Mouse (Mus musculus) hindbrain, embryonic 15.5 days (tissue): Measurements from ENCODE around the gene Itgb3bp. TPM values are rescaled to one million over a fixed set of nuclear protein-coding genes. Genes with fewer than 3 reads are reported as not detected.

Source experiments
- ATAC-seq: fragments of 200-750 bp; cut with Nextera tagmentation; 2 replicates; pipeline ENCODE4 v1.8.0; 2017; ENCODE audit warnings: low read depth, moderate number of reproducible peaks, moderate TSS enrichment; ENCODE audit not compliant: low FRiP score
- H3K27ac ChIP-seq: fragments of 300-500 bp; sonication (generic); replicated peaks from 2 replicates; pipeline ENCODE4 v1.5.1; 2015; ENCODE audit warnings: mild to moderate bottlenecking, inconsistent platforms
- H3K27me3 ChIP-seq: fragments of 300-500 bp; sonication (generic); 2 replicates; pipeline ENCODE4 v1.6.1; 2015; ENCODE audit warnings: control low read depth, inconsistent platforms
- H3K36me3 ChIP-seq: fragments of 300-500 bp; sonication (generic); 2 replicates; pipeline ENCODE4 v1.6.1; 2015; ENCODE audit warnings: control low read depth, inconsistent platforms
- H3K4me1 ChIP-seq: fragments of 300-500 bp; sonication (generic); replicated peaks from 2 replicates; pipeline ENCODE4 v1.6.1; 2015; ENCODE audit warnings: control low read depth, inconsistent platforms
- H3K4me2 ChIP-seq: fragments of 300-500 bp; sonication (generic); 2 replicates; pipeline ENCODE4 v1.6.1; 2015; ENCODE audit warnings: moderate library complexity, mild to moderate bottlenecking, inconsistent platforms
- H3K4me3 ChIP-seq: fragments of 300-500 bp; sonication (generic); 2 replicates; pipeline ENCODE4 v1.5.1; 2015; ENCODE audit warnings: mild to moderate bottlenecking, inconsistent platforms
- H3K9ac ChIP-seq: fragments of 300-500 bp; sonication (generic); 2 replicates; pipeline ENCODE4 v1.6.1; 2015; ENCODE audit warnings: inconsistent platforms
- H3K9me3 ChIP-seq: fragments of 300-500 bp; sonication (generic); 2 replicates; pipeline ENCODE4 v1.6.1; 2016; ENCODE audit warnings: control low read depth, inconsistent platforms
- WGBS: fragments of 180-500 bp; shearing (Covaris S2); methylation state at CpG from one replicate; pipeline ENCODE4 v1.1.7; 2015; 5-methylcytosine and 5-hydroxymethylcytosine counted together
- polyA plus RNA-seq: library from polyadenylated mRNA; unstranded; fragments of >200 nt; fragmentation: Nextera tagmentation; extraction: Ambion mirVana; gene quantifications from 2 replicates; pipeline ENCODE4 v1.2.1, GENCODE M21; 2015

Itgb3bp gene
- polyA plus RNA-seq, 1 experiment from 2014 or later = 14.5 TPM

DNA sequence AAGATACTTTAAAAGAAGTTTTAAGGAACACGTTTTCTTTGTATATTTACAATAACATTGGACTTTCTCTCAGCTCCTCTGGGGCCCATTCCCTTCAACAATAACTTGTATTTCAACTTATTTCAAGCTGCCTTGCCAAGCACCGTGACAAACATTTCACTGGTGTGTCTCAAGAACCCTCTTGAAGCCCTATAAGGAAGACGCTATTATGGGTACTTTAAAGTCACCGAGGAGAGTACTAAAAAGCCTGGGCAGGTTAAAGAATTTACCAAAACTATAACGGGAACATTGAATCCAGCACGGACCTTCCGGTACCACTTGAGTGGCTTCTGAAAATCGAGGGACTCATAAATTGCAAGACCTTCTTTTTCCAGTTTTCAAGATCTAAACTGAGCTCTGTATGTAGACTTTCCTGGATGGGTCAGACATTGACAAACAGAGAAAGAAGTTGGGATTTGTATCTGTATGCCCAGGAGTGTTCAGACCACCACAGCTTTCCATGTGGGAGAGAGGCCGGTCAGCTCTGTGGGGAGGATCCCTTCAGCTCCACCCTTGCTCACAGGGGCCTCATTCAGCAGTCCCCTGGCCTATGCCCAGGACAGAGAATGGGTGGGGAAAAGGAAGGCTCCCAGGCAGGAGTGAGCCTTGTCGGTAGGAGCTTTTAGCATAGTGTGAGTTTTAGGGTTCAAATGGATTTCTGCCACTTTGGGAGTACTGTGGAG, 1.1 kb upstream of the Itgb3bp start:
- Histone ChIP-seq H3K9ac (no peak overlapping the region), H3K4me1 (peaks cover 19% of the 10 kb centered on the region), H3K9me3 (no peaks in the 10 kb centered on the region), H3K36me3 (no peaks in the 10 kb centered on the region), H3K27ac (0 out of 2 replicates have a peak overlapping the region, but pooled peaks have one; percentile 5), H3K4me3 (peak overlapping the region; percentile 58), H3K27me3 (no peaks in the 10 kb centered on the region), H3K4me2 (peak overlapping the region; percentile 82)
- ATAC-seq = no peak
- WGBS = 52% methylated on average over 10 of the region's 10 CpGs

DNA sequence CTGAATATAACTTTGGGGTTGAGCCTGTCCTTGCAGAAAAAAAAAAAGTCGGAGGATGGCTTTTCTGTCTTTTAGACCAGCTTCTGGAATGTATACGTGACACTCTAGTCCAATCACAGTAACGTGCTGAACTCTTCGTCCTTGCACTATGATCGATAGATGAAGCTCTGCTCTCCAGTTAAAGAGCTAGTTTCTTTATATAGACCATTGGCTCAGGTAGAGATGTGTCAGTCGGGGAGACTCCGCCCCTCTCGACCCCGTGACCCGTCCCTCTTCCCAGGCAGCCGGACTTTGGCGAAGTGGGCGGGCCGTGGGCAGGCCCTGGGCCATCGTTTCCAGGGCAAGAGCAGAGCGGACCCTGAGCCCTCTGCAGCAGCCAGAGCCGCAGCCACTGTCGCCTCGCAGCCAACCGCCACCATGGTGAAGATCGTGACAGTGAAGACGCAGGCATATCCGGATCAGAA, 432 bp downstream of the Itgb3bp start, which contains the start of gene Pgm1:
Pgm1 (plus strand) TSS at position 266 of the 464 bp plus-strand sequence.
- WGBS = 3% methylated on average over 23 of the region's 23 CpGs
- Histone ChIP-seq H3K4me2 (peak within 1 kb of the TSS; percentile 82), H3K9me3 (no peaks in the 10 kb centered on the region), H3K36me3 (no peaks in the 10 kb centered on the region), H3K27ac (peak within 1 kb of the TSS; percentile 93), H3K9ac (peak within 1 kb of the TSS; percentile 78), H3K4me1 (peaks cover 19% of the 10 kb centered on the region), H3K4me3 (peak within 1 kb of the TSS; percentile 58), H3K27me3 (no peaks in the 10 kb centered on the region)
- peak; percentile 91 for ATAC-seq

DNA sequence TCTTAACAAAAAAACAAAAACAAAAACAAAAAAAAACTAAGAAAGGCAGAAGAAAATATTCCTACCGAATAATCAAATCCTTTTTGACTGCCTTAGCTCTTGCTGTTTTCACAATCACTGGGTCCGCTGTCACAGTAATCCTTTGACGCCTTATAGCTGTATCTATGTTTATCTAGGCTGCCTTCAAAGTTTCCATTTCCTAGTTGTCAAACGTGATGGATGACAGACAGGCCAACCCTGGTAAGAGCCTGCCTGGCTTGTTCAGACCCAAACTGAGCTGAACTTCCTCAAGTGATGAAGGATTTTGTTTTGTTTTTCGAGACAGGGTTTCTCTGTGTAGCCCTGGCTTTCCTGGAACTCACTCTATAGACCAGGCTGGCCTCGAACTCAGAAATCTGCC, 1.1 kb downstream of the Itgb3bp start:
- no peak for ATAC-seq
- Histone ChIP-seq H3K9ac (no peak overlapping the region), H3K4me3 (no peak overlapping the region), H3K4me1 (peaks cover 19% of the 10 kb centered on the region), H3K4me2 (peak overlapping the region; percentile 82), H3K27ac (no peak overlapping the region), H3K36me3 (no peaks in the 10 kb centered on the region), H3K9me3 (no peaks in the 10 kb centered on the region), H3K27me3 (no peaks in the 10 kb centered on the region)
- WGBS = 80% methylated on average over 6 of the region's 6 CpGs

DNA sequence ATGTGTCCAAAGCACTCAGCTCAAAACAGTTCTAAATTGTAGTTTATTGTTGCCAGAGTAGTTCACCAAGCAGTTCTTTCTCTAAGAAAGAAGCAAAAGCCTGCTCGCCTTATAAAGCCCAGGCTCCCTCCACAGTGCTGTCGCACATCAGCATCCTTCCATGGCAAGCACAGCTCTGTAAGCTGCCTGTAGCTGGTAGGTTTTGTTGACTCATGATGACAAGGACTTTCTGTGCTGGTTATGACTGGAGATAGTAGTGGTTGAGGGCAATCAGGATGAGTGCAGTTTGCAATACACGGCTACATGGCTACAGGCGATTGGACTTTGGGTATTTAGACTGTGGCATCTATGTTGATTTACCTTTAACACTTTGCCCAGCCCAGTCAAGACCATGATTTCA, 3.2 kb downstream of the Itgb3bp start:
- H3K4me2 ChIP-seq = no peak overlapping the region
- no peaks in the 10 kb centered on the region for H3K9me3 ChIP-seq
- ATAC-seq = no peak
- 94% methylated on average over 4 of the region's 4 CpGs for WGBS
- no peak overlapping the region for H3K27ac ChIP-seq
- no peak overlapping the region for H3K9ac ChIP-seq
- H3K36me3 ChIP-seq = no peaks in the 10 kb centered on the region
- no peaks in the 10 kb centered on the region for H3K27me3 ChIP-seq
- H3K4me1 ChIP-seq = peaks cover 14% of the 10 kb centered on the region
- H3K4me3 ChIP-seq = no peak overlapping the region

DNA sequence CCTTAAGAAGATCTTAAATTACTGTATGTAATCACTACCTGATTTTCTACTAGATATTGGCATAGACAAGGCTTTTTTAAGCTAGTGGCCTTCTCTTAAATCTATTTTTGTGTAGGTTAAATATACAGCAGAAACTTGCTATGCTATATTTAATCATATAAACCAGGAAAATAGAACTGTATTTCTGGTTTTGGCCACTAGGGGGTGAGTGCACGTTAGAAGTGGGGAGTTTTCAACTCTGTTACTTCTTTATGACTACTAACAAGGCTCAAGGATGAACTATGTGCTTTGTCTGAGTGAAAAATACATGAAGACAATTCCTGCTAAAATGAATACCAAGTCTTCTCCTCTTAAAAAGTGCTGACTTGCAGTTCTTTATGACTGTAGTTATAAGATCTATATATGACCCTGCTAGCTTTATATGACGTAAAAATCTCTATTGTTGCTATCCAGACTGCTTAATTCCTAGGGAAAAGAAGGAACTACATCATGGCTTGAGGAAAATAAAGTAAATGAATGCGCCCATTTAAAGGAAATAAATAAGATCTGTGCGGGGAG, 15.6 kb downstream of the Itgb3bp start:
- no peak overlapping the region for H3K9ac ChIP-seq
- H3K36me3 ChIP-seq = no peaks in the 10 kb centered on the region
- H3K4me1 ChIP-seq = no peaks in the 10 kb centered on the region
- no peak overlapping the region for H3K4me3 ChIP-seq
- no peak overlapping the region for H3K4me2 ChIP-seq
- ATAC-seq = no peak
- H3K27ac ChIP-seq = no peak overlapping the region
- no peaks in the 10 kb centered on the region for H3K9me3 ChIP-seq
- 69% methylated on average over 4 of the region's 4 CpGs for WGBS
- H3K27me3 ChIP-seq = no peaks in the 10 kb centered on the region

DNA sequence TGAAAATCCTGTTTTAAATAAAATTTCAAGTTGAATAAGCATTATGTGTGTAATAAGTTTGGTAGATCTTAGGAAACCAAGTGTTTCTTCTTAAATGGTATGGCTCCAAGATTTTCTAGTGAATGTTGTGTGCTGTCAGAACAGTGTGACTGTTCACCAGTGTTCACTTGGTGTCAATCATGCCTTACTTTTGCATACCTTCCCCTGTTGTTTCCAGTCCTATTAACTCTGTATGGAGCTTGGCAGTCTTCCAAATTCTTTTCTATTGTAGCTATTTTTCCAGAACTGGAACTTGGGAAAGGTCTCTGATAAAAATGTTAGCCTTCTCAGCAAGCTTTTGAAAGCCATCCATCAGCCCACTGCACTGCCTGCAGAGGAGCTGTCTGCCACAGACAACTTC, 47.2 kb downstream of the Itgb3bp start:
- Histone ChIP-seq H3K27ac (no peak overlapping the region), H3K4me1 (no peaks in the 10 kb centered on the region), H3K9ac (no peak overlapping the region), H3K27me3 (no peaks in the 10 kb centered on the region), H3K4me3 (no peak overlapping the region), H3K36me3 (no peaks in the 10 kb centered on the region), H3K9me3 (no peaks in the 10 kb centered on the region), H3K4me2 (no peak overlapping the region)
- no peak for ATAC-seq

DNA sequence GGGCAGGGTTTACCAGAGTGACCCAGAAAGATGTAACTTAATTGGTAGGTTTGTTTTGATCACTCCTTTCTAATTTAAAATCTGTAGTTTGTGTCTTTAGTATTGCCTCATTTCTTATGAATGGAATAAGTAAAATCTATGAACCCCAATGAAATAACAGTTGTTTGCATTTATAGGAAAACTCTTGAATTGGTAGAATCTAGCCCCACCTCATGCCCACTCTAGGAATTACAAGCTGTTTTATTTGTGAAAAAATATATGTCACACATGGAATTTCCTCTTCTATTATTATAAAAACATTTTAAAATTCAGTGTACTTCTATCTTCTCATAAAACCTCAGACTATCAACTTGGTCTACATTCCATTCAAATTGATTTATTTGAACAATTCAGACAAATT, 47.7 kb downstream of the Itgb3bp start:
- H3K27ac ChIP-seq = no peak overlapping the region
- no peak overlapping the region for H3K9ac ChIP-seq
- no peaks in the 10 kb centered on the region for H3K4me1 ChIP-seq
- no peaks in the 10 kb centered on the region for H3K36me3 ChIP-seq
- H3K9me3 ChIP-seq = no peaks in the 10 kb centered on the region
- no peak overlapping the region for H3K4me2 ChIP-seq
- ATAC-seq = no peak
- no peak overlapping the region for H3K4me3 ChIP-seq
- H3K27me3 ChIP-seq = no peaks in the 10 kb centered on the region

DNA sequence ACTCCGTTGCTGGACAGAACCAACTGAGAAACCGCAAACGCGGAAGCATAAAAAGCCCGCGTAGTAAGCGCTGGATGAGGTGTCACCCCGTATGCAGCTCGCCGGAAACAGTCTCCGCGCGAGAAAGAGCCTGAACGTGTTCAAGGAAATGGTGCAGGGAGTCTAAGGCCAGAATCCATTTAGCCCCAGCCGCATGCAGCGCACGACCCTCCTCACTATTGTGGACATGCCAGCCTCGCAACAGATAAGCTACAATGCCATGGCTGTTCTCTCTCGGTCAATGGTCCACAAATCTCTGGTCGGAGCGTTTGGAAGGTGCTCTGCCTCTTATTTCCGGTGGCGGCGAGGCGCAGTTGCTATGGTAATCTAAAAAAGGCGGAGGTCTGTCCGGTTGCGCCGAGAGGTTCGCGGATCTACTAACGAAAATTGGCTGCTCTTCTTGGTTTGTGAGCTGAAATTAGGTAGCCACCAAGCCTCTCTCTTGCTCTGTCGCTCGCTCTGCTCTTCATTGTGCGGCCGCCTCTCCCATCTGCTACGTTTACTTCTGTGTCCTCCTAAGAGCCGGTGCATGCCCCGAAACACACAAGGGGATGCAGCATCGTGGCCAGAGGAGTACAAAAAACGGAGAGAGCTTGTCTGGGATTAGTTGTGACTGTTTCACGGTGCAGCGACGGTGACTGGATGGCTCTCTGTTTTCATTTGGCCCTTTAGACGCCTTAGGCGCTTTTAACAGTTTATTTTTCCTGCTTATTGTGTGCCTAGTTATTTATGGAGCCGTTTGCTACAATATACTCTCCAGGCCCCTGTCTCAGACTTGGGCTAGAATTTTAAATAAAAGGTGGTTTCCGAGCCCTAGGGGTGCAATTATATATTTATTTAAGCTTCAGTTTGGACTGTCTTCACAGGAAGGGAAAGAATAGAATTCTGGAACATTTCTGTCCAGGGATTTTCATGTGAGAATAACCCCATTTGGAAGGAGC, 100.2 kb downstream of the Itgb3bp start, which contains the start of gene Efcab7:
Efcab7 (plus strand) TSS at position 105 of the 980 bp plus-strand sequence.
- Histone ChIP-seq H3K36me3 (no peaks in the 10 kb centered on the region), H3K9ac (peak within 1 kb of the TSS; percentile 84), H3K27ac (peak within 1 kb of the TSS; percentile 98), H3K9me3 (no peaks in the 10 kb centered on the region), H3K4me2 (peak within 1 kb of the TSS; percentile 67), H3K4me1 (peaks cover 7% of the 10 kb centered on the region; the same call in 1 of the 2 replicates), H3K4me3 (peak within 1 kb of the TSS; percentile 67), H3K27me3 (no peaks in the 10 kb centered on the region)
- ATAC-seq = peak; percentile 90
- under 1% methylated on average over 48 of the region's 48 CpGs for WGBS

DNA sequence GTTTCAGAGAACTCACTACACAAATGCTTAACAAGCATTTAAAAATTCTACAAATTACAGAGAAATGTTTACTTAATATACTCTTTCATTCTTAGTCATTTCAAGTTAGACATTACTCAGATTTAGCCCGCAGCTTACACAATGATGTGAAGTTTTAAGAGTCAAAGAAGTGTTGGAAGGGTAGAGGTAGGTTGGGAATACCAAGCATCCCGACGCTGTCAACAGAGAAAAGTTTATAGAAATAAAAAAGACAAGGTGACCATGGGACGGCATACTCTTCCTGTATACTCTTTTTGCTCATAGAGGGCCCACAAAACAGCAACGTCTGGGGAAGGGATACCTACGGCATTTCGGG, 100.9 kb downstream of the Itgb3bp start:
- no peaks in the 10 kb centered on the region for H3K27me3 ChIP-seq
- H3K36me3 ChIP-seq = no peaks in the 10 kb centered on the region
- H3K4me2 ChIP-seq = peak overlapping the region; percentile 67
- H3K9me3 ChIP-seq = no peaks in the 10 kb centered on the region
- peak overlapping the region; percentile 84 for H3K9ac ChIP-seq
- WGBS = 0% methylated on average over 7 of the region's 7 CpGs
- peaks cover 7% of the 10 kb centered on the region; the same call in 1 of the 2 replicates for H3K4me1 ChIP-seq
- peak overlapping the region; percentile 67 for H3K4me3 ChIP-seq
- ATAC-seq = peak; percentile 63
- H3K27ac ChIP-seq = peak overlapping the region; percentile 98

DNA sequence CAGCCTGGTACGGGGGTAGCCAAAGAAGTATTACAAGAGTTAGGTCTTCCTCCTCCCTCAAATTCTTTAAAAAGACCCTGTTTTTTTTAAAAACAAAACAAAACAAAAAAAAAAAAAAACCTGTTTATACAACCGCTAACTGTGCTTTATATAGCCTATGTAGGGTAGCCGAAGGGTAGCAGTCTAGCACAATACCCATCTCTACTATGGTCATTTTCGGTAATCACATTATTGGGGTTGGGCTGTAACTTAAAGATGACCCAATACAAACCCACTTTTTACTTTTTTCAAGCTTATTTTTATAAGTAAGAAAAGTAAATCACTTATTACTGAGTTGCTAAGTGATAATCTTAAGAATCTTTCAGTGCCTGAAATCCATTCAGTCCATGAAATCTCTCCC, 101.3 kb downstream of the Itgb3bp start:
- Histone ChIP-seq H3K4me1 (peaks cover 7% of the 10 kb centered on the region; the same call in 1 of the 2 replicates), H3K9ac (no peak overlapping the region), H3K9me3 (no peaks in the 10 kb centered on the region), H3K4me3 (peak overlapping the region; percentile 67), H3K4me2 (peak overlapping the region; percentile 67), H3K27me3 (no peaks in the 10 kb centered on the region), H3K27ac (no peak overlapping the region), H3K36me3 (no peaks in the 10 kb centered on the region)
- no peak for ATAC-seq
- 49% methylated on average over 4 of the region's 4 CpGs for WGBS

DNA sequence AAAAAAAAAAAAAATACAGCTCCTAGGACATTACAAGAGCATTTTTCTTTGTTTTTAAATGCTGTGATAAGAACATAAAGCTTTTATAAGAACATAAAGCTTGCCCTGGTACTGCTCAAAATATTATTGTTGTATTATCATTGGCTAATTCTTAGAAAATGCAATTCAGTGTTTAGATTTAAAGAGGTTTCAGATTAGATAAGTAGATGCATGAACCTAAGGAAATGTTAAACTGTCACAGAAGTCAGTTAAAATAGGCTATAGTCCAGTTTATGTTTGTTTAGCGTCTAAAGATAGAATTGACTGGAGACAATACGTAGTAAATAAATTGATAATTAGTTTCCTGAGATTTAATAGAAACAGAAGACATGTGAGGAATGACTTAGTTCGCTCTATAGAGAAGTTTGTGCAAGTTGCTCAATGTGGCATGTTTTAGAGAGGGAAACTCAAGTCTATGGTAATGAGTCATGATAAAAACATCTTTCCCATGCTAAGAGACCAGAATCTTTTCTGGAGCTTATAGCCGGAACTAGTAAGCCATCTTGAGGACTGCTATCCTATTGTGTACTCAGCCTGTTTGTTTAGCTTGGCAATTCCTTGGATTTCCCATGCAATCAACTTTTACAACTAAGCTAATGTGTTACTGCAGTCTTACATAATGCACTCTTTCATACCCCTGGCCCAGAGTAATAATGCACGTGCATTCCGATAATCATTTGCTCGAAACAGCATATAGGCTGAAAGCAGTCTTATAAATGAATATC, 112.7 kb downstream of the Itgb3bp start:
- ATAC-seq = no peak
- Histone ChIP-seq H3K4me1 (no peaks in the 10 kb centered on the region), H3K36me3 (no peaks in the 10 kb centered on the region), H3K4me2 (no peak overlapping the region), H3K9me3 (no peaks in the 10 kb centered on the region), H3K27ac (no peak overlapping the region), H3K27me3 (no peaks in the 10 kb centered on the region), H3K9ac (no peak overlapping the region), H3K4me3 (no peak overlapping the region)
- WGBS = 91% methylated on average over 7 of the region's 7 CpGs
